Mouse (Mus musculus) limb, embryonic 10.5 days (tissue): Measurements from ENCODE around the gene Gm6588. TPM values are rescaled to one million over a fixed set of nuclear protein-coding genes. Genes with fewer than 3 reads are reported as not detected.
"Not testable (repeated sequence)": the region's sequence is repeated elsewhere in the genome, so short reads cannot be mapped to it uniquely, and the experiment has no call there.

Experiments
- DNase-seq: peaks from one replicate; pipeline ENCODE4 v3.0.0-alpha.2; 2017; ENCODE audit warnings: low spot score
- H3K27ac ChIP-seq: fragments of 300-500 bp; sonication (generic); 2 replicates; pipeline ENCODE4 v1.5.1; 2016; ENCODE audit warnings: mild to moderate bottlenecking
- H3K27me3 ChIP-seq: fragments of 300-500 bp; sonication (generic); 2 replicates; pipeline ENCODE4 v1.6.1; 2016; ENCODE audit warnings: low read depth, mild to moderate bottlenecking; ENCODE audit not compliant: poor library complexity, severe bottlenecking
- H3K36me3 ChIP-seq: fragments of 300-500 bp; sonication (generic); 2 replicates; pipeline ENCODE4 v1.6.1; 2016; ENCODE audit warnings: mild to moderate bottlenecking, moderate library complexity
- H3K4me1 ChIP-seq: fragments of 300-500 bp; sonication (generic); 2 replicates; pipeline ENCODE4 v1.6.1; 2016
- H3K4me3 ChIP-seq: fragments of 300-500 bp; sonication (generic); 2 replicates; pipeline ENCODE4 v1.5.1; 2016; ENCODE audit warnings: mild to moderate bottlenecking, moderate library complexity
- H3K9me3 ChIP-seq: fragments of 300-500 bp; sonication (generic); replicated peaks from 2 replicates; pipeline ENCODE4 v1.6.1; 2016; ENCODE audit warnings: mild to moderate bottlenecking
- WGBS: fragments of 180-500 bp; shearing (Covaris S2); methylation state at CpG from one replicate; pipeline ENCODE4 v1.1.7; 2016; 5-methylcytosine and 5-hydroxymethylcytosine counted together
- polyA plus RNA-seq: library from polyadenylated mRNA; unstranded; fragments of >200 nt; fragmentation: Nextera tagmentation; extraction: Ambion mirVana; gene quantifications from 2 replicates; pipeline ENCODE4 v1.2.1, GENCODE M21; 2016

The Gm6588 gene
- polyA plus RNA-seq = not detected in 2 replicates

GRCm38 (mm10) chr5:112448747-112449440 lies at the start of gene Gm6588:
Gene Gm6588, plus strand, starts transcription at chr5:112449426.
- 59% methylated on average over 18 of the region's 18 CpGs for WGBS
- DNase-seq = no peak
- H3K4me1 ChIP-seq = peaks cover 13% of the 10 kb centered on the region; the same call in 1 of the 2 replicates
- H3K27me3 ChIP-seq = peaks cover 29% of the 10 kb centered on the region
- H3K27ac ChIP-seq = no peak within 1 kb of the TSS
- no peaks in the 10 kb centered on the region for H3K36me3 ChIP-seq
- no peak within 1 kb of the TSS for H3K4me3 ChIP-seq
- no peaks in the 10 kb centered on the region for H3K9me3 ChIP-seq

DNA sequence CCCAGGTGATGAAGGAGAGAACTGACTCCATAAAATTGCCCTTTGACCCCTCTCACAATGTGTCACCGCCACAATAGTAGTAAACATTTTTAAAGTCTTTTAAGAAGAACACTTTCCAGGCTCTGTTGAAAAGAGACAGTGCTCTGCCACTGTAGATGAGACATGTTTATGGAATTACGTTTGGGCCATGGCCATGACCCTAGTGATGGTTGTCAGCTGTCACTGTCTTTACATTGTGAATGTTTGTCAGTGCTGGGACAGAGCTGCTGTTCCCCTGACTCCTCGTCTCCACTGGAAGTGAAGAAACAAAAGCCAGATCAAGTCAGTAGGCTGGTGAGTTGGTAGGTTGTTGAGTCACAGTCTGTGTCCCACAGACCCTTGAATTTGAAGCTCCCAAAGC lies 46.8 kb upstream of the Gm6588 start:
- Histone ChIP-seq H3K27me3 (no peaks in the 10 kb centered on the region), H3K27ac (no peak overlapping the region), H3K9me3 (no peaks in the 10 kb centered on the region), H3K4me1 (no peaks in the 10 kb centered on the region), H3K4me3 (no peak overlapping the region), H3K36me3 (no peaks in the 10 kb centered on the region)
- DNase-seq = no peak
- 68% methylated on average over 3 of the region's 3 CpGs for WGBS

DNA sequence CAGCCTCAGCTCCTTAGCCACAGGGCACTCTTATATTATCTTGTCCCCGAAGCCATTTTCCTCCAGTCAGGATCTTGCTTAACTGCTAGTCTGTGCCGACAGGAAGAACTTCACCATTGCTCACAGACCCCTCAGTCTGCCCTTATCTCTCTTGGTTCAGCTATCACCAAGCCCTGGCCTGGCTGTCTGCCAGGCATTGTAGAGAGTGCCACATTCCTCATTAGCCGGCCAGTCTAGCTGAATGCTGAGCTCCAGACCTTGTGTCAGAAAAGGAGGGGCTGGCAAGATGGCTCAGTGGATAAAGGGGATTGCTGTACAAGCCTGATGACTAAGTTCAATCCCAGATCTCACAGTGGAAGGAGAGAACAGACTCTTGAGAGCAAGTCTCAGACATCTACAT lies 43.2 kb upstream of the Gm6588 start:
- H3K27me3 ChIP-seq = peaks cover 8% of the 10 kb centered on the region; the same call in 1 of the 2 replicates
- H3K36me3 ChIP-seq = no peaks in the 10 kb centered on the region
- peaks cover 2% of the 10 kb centered on the region; the same call in 1 of the 2 replicates for H3K4me1 ChIP-seq
- H3K4me3 ChIP-seq = no peak overlapping the region
- H3K27ac ChIP-seq = no peak overlapping the region
- WGBS = 77% methylated on average over 3 of the region's 3 CpGs
- no peaks in the 10 kb centered on the region for H3K9me3 ChIP-seq
- no peak for DNase-seq

DNA sequence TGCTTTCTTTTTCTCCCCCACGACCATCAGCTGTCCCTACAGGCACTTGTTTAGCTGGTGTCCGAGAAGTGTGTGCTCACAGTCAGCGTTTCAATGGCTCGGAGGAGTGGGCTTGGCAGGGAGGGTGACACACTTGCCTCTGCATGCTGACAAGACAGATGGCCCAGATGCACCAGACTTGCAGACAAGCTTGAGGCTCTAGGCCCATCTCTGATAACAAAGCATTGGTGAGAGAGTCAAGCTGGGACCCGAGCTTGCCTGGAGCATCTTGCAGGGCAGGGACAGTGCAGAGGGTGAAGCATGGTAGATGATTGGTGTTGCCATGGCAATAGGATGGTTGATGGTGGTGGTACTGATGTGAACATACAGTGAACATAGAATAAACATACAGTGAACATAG lies 40.0 kb upstream of the Gm6588 start:
- WGBS = 72% methylated on average over 5 of the region's 5 CpGs
- peaks cover 16% of the 10 kb centered on the region for H3K4me1 ChIP-seq

DNA sequence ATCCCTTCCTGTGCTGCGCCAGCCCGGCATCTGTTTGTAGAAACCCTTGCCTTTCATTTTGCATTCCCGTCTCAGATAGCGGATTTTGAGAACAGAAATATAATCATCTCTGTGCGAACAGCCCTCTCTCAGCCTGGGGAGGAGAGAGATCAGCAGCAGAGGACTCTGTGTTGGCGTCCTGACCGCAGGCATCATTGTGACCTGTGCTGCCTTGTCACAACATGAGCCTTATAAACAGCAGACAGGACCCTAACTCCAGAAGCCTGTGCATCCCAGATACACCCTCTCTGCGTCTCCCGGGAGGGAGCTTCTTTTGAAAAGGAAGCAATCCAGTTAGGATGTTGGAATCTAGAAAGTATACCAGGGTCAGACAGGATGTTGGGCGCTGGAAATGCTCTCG lies 38.2 kb upstream of the Gm6588 start:
- Histone ChIP-seq H3K27me3 (peaks cover 27% of the 10 kb centered on the region; the same call in 1 of the 2 replicates), H3K36me3 (no peaks in the 10 kb centered on the region), H3K4me1 (peaks cover 16% of the 10 kb centered on the region), H3K9me3 (no peaks in the 10 kb centered on the region), H3K27ac (no peak overlapping the region), H3K4me3 (no peak overlapping the region)
- no peak for DNase-seq
- WGBS = 51% methylated on average over 11 of the region's 11 CpGs

More for the DNA sequence above, 40.0 kb upstream of the Gm6588 start:
- Histone ChIP-seq H3K36me3 (no peaks in the 10 kb centered on the region), H3K9me3 (no peaks in the 10 kb centered on the region), H3K27ac (no peak overlapping the region), H3K27me3 (peaks cover 27% of the 10 kb centered on the region; the same call in 1 of the 2 replicates), H3K4me3 (no peak overlapping the region)
- no peak for DNase-seq

- H3K4me3 ChIP-seq = no peak overlapping the region
- no peaks in the 10 kb centered on the region for H3K9me3 ChIP-seq
- H3K27ac ChIP-seq = no peak overlapping the region
- H3K4me1 ChIP-seq = peaks cover 16% of the 10 kb centered on the region
- DNase-seq = no peak
- no peaks in the 10 kb centered on the region for H3K36me3 ChIP-seq
- WGBS = 12% methylated on average over 19 of the region's 19 CpGs
- peaks cover 27% of the 10 kb centered on the region; the same call in 1 of the 2 replicates for H3K27me3 ChIP-seq
Observed at GRCm38 (mm10) chr5:112411514-112412335, 37.5 kb upstream of the Gm6588 start.

GRCm38 (mm10) chr5:112412781-112413180 lies 36.4 kb upstream of the Gm6588 start:
- H3K9me3 ChIP-seq, H3K27ac ChIP-seq, H3K4me3 ChIP-seq, DNase-seq, H3K36me3 ChIP-seq: not testable (repeated sequence)
- Histone ChIP-seq H3K4me1 (peaks cover 16% of the 10 kb centered on the region), H3K27me3 (peaks cover 27% of the 10 kb centered on the region; the same call in 1 of the 2 replicates)
- WGBS = 77% methylated on average over 4 of the region's 4 CpGs

DNA sequence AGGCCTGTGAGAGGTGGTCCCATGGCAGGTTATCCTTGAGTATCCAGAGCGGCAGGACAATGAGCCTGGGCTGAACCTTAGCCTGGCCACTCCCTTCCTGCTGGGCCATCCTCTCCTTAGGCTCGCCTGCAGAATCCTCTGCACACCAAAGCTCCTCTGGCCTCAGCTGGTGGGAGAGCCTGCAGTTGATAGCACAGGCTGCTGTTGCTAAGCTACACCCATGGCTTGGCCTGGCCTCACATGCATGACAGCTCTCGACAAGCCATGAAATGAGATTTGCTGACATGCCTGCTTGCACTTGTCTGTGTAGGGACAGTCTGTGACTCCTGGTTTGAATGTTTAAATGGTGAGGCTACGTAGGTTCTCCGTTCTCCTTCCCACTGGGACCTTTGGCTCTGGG lies 32.6 kb upstream of the Gm6588 start:
- Histone ChIP-seq H3K4me3 (no peak overlapping the region), H3K4me1 (peaks cover 7% of the 10 kb centered on the region), H3K9me3 (no peaks in the 10 kb centered on the region), H3K27ac (no peak overlapping the region), H3K27me3 (peaks cover 16% of the 10 kb centered on the region), H3K36me3 (no peaks in the 10 kb centered on the region)
- no peak for DNase-seq
- WGBS = 71% methylated on average over 5 of the region's 5 CpGs

DNA sequence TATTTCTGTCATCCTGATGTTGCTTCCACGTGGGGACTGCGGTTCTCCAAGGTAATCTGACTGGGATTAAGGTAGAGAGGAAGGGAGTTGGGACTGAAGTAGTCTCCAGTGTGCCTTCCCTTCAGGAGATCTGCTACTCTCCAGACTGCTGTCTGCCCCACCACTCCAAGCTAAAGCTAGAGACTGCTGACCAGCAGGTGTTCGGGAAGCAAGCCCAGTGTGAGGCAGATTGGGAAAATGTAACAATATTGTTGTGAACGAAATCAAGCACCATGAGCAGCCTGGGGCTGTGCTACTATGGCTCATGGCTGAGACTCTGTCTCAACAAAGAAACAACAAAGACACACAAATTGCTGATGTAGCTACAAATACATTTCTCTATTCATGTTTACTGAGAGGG lies 31.2 kb upstream of the Gm6588 start:
- H3K4me1 ChIP-seq = no peaks in the 10 kb centered on the region
- H3K36me3 ChIP-seq = no peaks in the 10 kb centered on the region
- no peak for DNase-seq
- no peak overlapping the region for H3K4me3 ChIP-seq
- no peak overlapping the region for H3K27ac ChIP-seq
- no peaks in the 10 kb centered on the region for H3K9me3 ChIP-seq
- H3K27me3 ChIP-seq = peaks cover 4% of the 10 kb centered on the region; the same call in 1 of the 2 replicates
- WGBS = 62% methylated on average over 4 of the region's 4 CpGs

- Histone ChIP-seq H3K27ac (no peak overlapping the region), H3K4me1 (no peaks in the 10 kb centered on the region), H3K27me3 (peaks cover 14% of the 10 kb centered on the region), H3K4me3 (0 out of 2 replicates have a peak overlapping the region, but pooled peaks have one; percentile 6), H3K36me3 (no peaks in the 10 kb centered on the region), H3K9me3 (no peaks in the 10 kb centered on the region)
- 33% methylated on average over 12 of the region's 12 CpGs for WGBS
- no peak for DNase-seq
Observed at GRCm38 (mm10) chr5:112419535-112419934, 29.7 kb upstream of the Gm6588 start.

DNA sequence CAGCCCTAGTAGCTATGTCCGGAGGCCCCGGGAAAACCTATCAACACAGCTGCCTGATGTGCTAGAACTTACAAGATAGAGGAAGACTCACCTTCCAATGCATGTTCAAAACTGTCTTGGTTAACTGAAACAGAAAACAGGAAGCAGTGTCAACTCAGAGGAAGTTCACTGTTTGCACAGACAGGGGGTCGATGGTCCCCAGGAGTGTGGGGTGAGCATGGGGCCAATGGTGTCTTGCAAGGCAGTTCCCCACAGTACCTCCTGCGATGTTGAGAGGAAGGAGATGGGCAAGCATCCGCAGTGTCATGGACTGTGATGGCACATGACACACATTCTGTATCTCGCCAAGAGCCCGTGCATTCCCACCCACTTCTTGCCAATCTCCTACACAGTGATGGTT lies 22.6 kb upstream of the Gm6588 start:
- Histone ChIP-seq H3K4me1 (peaks cover 22% of the 10 kb centered on the region), H3K27me3 (peaks cover 62% of the 10 kb centered on the region), H3K27ac (no peak overlapping the region), H3K36me3 (no peaks in the 10 kb centered on the region), H3K9me3 (no peaks in the 10 kb centered on the region), H3K4me3 (no peak overlapping the region)
- 89% methylated on average over 7 of the region's 7 CpGs for WGBS
- no peak for DNase-seq

DNA sequence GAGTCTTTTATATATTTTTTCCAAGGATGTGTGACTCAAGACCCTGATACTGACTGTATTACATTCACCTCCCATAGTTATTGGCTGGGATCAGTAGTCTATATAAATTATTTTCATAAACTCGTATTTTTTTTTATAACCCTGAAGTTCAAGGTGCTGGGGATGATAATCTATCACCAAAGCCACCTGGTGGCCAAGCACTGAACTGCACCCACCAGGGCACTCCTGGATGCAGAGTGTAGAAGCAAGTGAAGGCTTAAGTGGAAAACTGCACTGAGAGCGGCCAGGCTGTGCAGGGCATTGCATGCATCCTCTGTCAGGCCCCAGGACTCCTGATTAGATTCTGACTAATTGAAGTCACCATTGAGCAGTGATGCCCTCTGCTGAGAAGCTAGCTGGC lies 21.9 kb upstream of the Gm6588 start:
- Histone ChIP-seq H3K4me1 (peaks cover 26% of the 10 kb centered on the region), H3K36me3 (no peaks in the 10 kb centered on the region), H3K9me3 (no peaks in the 10 kb centered on the region), H3K27ac (no peak overlapping the region), H3K4me3 (no peak overlapping the region), H3K27me3 (peaks cover 68% of the 10 kb centered on the region)
- peak; percentile 78 for DNase-seq
- WGBS = 54% methylated on average over 2 of the region's 2 CpGs

GRCm38 (mm10) chr5:112428944-112429343 lies 20.3 kb upstream of the Gm6588 start:
- WGBS = 16% methylated on average over 19 of the region's 19 CpGs
- H3K4me3 ChIP-seq = no peak overlapping the region; the same call in 1 of the 2 replicates

More at GRCm38 (mm10) chr5:112428944-112429343, 20.3 kb upstream of the Gm6588 start:
- Histone ChIP-seq H3K27me3 (peaks cover 65% of the 10 kb centered on the region), H3K36me3 (no peaks in the 10 kb centered on the region), H3K4me1 (peaks cover 26% of the 10 kb centered on the region), H3K27ac (no peak overlapping the region), H3K9me3 (no peaks in the 10 kb centered on the region)
- peak; percentile 79 for DNase-seq
